Mouse (Mus musculus) limb, embryonic 13.5 days (tissue): ENCODE measurements around the gene Sumo2. TPM values are rescaled to one million over a fixed set of nuclear protein-coding genes. Genes with fewer than 3 reads are reported as not detected.

ENCODE experiments used
- ATAC-seq: fragments of 200-750 bp; cut with Nextera tagmentation; 2 replicates; pipeline ENCODE4 v1.8.0; 2017; ENCODE audit warnings: low read depth, moderate number of reproducible peaks, moderate TSS enrichment; ENCODE audit not compliant: low FRiP score
- H3K27ac ChIP-seq: fragments of 300-500 bp; sonication (generic); 2 replicates; pipeline ENCODE4 v1.5.1; 2015; ENCODE audit warnings: inconsistent platforms, mild to moderate bottlenecking, moderate library complexity
- H3K27me3 ChIP-seq: fragments of 300-500 bp; sonication (generic); 2 replicates; pipeline ENCODE4 v1.6.1; 2015; ENCODE audit warnings: mild to moderate bottlenecking, inconsistent platforms
- H3K36me3 ChIP-seq: fragments of 300-500 bp; sonication (generic); 2 replicates; pipeline ENCODE4 v1.6.1; 2015; ENCODE audit warnings: inconsistent platforms, mild to moderate bottlenecking, moderate library complexity
- H3K4me1 ChIP-seq: fragments of 300-500 bp; sonication (generic); 2 replicates; pipeline ENCODE4 v1.6.1; 2015; ENCODE audit warnings: inconsistent platforms
- H3K4me2 ChIP-seq: fragments of 300-500 bp; sonication (generic); replicated peaks from 2 replicates; pipeline ENCODE4 v1.6.1; 2015; ENCODE audit warnings: inconsistent platforms, mild to moderate bottlenecking, moderate library complexity
- H3K4me3 ChIP-seq: fragments of 300-500 bp; sonication (generic); 2 replicates; pipeline ENCODE4 v1.5.1; 2015; ENCODE audit warnings: moderate library complexity, mild to moderate bottlenecking, inconsistent platforms
- H3K9ac ChIP-seq: fragments of 300-500 bp; sonication (generic); 2 replicates; pipeline ENCODE4 v1.6.1; 2015; ENCODE audit warnings: mild to moderate bottlenecking, inconsistent platforms
- H3K9me3 ChIP-seq: fragments of 300-500 bp; sonication (generic); 2 replicates; pipeline ENCODE4 v1.6.1; 2016; ENCODE audit warnings: inconsistent platforms
- WGBS: fragments of 180-500 bp; shearing (Covaris S2); methylation state at CpG from one replicate; pipeline ENCODE4 v1.1.7; 2015; 5-methylcytosine and 5-hydroxymethylcytosine counted together
- polyA plus RNA-seq: library from polyadenylated mRNA; unstranded; fragments of >200 nt; fragmentation: Nextera tagmentation; extraction: Ambion mirVana; gene quantifications from 2 replicates; pipeline ENCODE4 v1.2.1, GENCODE M21; 2015

The Sumo2 gene
- polyA plus RNA-seq, 1 experiment from 2014 or later, result 1,169 TPM

DNA sequence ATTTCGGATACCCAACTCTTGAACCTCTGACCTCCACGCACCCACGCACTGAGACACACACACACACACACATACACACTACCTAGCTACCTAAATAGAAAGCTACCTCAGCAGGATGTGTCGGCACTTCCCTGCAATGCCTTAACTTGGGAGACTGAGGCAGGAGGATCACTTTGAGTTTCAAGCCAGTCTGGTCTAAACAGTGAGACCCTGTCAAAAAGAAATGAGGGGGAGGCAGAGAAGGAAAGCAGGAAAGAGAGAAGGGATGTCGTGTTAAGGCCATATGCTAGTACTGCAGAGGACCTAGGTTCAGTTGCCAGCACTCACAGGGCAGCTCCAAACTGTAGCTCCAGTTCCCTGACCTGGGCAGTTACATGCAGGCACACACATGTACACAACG is 21.1 kb downstream of the Sumo2 start:
- Histone ChIP-seq H3K36me3 (no peaks in the 10 kb centered on the region), H3K4me3 (no peak overlapping the region), H3K27me3 (no peaks in the 10 kb centered on the region), H3K9ac (no peak overlapping the region), H3K27ac (no peak overlapping the region), H3K4me1 (peaks cover 33% of the 10 kb centered on the region), H3K9me3 (no peaks in the 10 kb centered on the region), H3K4me2 (no peak overlapping the region)
- 75% methylated on average over 6 of the region's 6 CpGs for WGBS
- no peak for ATAC-seq

DNA sequence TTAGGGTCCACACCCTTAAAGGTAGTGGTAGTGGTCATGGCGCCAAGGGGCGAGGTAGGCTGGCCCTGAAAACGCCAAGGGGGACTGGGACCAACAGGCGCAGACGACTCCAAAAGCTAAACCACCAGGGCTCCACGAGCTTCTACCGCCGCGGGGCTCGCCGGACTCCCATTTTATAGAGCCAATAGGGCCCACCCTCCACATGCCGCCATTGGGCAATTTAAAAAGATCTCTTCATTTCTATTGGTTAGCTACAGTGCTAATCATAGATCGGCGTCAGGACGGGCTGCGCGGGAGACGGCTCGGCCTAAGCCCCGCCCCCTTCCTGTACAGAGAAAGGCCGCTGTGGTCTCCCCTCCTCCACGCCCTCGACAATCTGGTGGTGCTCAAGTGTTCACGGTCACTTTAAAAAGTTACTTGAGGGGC is 21.8 kb downstream of the Sumo2 start, which contains the start of gene Jpt1:
Jpt1 (minus strand) TSS at position 150 of the 426 bp plus-strand sequence.
- Histone ChIP-seq H3K4me3 (peak within 1 kb of the TSS; percentile 100), H3K9ac (peak within 1 kb of the TSS; percentile 98), H3K4me2 (peak within 1 kb of the TSS; percentile 89), H3K9me3 (no peaks in the 10 kb centered on the region), H3K36me3 (no peaks in the 10 kb centered on the region), H3K27ac (peak within 1 kb of the TSS; percentile 82), H3K4me1 (peaks cover 38% of the 10 kb centered on the region), H3K27me3 (no peaks in the 10 kb centered on the region)
- under 1% methylated on average over 24 of the region's 24 CpGs for WGBS
- ATAC-seq, result peak; percentile 98

DNA sequence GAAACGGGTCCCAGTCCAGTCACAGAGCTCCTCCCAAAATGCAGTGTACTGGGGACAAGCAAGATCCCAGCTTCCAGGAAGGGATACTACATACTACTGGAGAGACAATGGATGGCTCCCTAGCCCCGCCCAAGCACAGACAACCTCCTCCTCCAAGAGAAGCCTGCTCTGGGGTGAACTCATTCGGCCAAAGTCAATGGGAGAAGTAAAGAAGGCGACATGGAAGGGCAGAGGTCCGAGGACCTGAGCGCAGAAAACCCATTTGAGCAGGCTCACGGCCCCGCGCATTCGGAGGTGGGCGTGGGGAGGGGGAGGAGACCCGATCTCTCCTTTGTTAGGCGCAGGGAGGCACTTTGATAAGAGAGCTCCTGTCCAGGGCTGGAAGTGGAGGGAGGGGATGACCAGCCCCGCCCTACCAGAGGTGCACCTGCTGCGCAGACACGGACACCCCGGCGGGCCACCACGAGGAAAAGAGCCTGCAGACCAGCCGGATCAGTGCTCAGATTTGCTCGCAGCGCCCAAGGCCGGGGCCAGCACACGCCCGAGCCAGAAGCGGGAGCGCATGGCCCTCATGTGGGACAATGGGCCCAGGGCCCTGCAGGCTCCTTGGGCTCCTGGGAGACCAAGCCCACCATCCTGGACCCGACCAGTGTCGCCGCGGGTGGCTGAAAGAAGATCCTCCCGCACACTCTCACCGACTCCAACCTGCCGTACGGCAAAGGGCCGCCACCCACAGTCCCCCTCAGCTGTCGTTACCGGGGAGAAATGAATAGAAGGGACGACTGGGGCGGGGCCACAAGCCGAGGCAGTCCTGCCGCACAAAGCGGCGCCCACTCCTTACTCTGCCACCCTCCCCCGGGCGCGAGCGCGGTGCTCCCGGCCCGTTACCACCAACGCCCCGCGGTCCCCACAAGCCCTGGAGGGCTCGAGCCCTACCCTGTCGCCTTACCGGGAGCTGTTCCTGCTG is 22.5 kb downstream of the Sumo2 start:
- Histone ChIP-seq H3K27me3 (no peaks in the 10 kb centered on the region), H3K4me1 (peaks cover 41% of the 10 kb centered on the region), H3K4me2 (peak overlapping the region; percentile 89), H3K9ac (peak overlapping the region; percentile 98), H3K27ac (peak overlapping the region; percentile 82), H3K4me3 (peak overlapping the region; percentile 100), H3K9me3 (no peaks in the 10 kb centered on the region), H3K36me3 (peaks cover 3% of the 10 kb centered on the region; the same call in 1 of the 2 replicates)
- under 1% methylated on average over 56 of the region's 57 CpGs for WGBS
- peak; percentile 1; the same call in 1 of the 2 replicates for ATAC-seq

DNA sequence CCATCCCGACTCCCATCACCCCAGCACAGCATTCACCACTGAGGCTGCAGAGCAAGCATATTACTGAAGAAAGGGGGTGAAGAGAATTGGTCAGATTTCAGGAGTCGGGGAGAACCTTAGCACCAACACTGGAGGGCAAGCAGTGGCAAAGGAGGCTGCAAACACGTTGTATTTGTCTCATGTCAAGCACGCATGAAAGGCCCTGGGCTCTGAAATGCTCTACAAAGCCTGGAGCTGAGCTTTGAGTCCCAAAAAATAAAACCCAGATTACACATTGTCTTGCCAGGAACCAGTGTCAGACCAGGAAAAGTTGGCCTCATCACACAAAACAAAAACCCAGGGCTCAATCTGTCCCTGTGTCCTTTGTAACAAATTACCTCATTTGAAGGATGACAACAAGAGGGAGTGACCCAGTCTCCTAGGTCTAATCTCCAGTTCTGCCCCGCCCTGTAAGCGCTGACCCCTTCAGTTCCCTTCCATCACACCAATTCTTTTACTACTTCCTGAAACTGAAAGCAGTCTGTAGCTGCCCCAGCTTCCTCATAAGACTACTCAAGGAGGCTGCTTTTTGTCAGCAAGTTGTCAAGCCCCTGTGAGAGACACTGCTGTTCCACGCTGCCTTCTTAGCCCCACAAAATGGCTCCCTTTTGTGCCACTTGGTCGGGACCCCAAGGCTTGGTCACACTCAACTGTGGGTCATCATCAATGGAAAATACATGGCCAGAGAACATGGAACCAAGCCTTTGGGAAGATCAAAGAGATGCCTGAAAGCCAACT is 23.5 kb downstream of the Sumo2 start:
- Histone ChIP-seq H3K27ac (0 out of 2 replicates have a peak overlapping the region, but pooled peaks have one; percentile 39), H3K4me1 (peaks cover 41% of the 10 kb centered on the region)
- no peak for ATAC-seq

DNA sequence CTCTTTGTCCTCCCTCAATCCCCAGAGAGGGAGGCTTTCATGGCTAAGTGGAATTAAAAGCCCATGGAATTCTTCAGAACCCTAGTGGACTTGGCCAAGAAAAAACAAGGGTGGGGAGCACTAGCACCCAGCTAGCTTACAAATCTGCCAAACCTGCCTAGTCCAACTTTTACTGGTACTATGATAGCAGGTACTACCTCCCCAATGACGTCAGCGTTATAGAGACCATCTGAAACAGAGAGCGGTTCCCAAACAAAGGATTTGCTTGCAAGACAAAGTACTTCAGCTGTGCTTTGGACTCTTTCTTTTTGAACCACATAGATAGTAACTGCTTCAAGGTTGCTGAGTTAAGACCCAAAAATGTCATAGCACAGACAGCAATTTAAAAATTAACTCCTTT is 24.1 kb downstream of the Sumo2 start:
- Histone ChIP-seq H3K27me3 (no peaks in the 10 kb centered on the region), H3K4me1 (peaks cover 41% of the 10 kb centered on the region), H3K9ac (peak overlapping the region; percentile 98), H3K4me3 (peak overlapping the region; percentile 100), H3K4me2 (peak overlapping the region; percentile 89), H3K9me3 (no peaks in the 10 kb centered on the region), H3K36me3 (peaks cover 3% of the 10 kb centered on the region; the same call in 1 of the 2 replicates), H3K27ac (0 out of 2 replicates have a peak overlapping the region, but pooled peaks have one; percentile 39)
- no peak for ATAC-seq
- WGBS, result 61% methylated on average over 3 of the region's 3 CpGs

More for the DNA sequence above, 23.5 kb downstream of the Sumo2 start:
- Histone ChIP-seq H3K36me3 (peaks cover 3% of the 10 kb centered on the region; the same call in 1 of the 2 replicates), H3K4me2 (peak overlapping the region; percentile 89), H3K9ac (peak overlapping the region; percentile 98), H3K4me3 (peak overlapping the region; percentile 100), H3K27me3 (no peaks in the 10 kb centered on the region), H3K9me3 (no peaks in the 10 kb centered on the region)
- 32% methylated on average over 8 of the region's 8 CpGs for WGBS

DNA sequence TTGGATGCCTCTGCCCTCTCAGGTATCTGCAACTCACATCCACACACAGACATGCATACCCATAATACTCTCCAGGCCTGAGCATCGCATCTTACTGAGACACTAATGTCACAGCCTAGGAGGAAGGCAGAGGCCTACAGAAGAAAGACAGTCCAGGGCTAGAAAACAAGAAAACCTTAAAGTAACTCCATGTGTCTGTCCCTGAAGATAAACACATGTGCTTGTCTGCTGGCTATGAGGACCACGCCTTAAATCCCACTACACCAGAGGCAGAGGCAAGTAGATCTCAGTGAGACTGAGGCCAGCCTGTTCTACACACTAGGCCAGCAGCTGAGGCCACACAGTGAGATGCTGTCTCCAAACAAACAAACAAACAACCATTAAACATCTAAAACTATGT is 25.0 kb downstream of the Sumo2 start:
- H3K9ac ChIP-seq, result peak overlapping the region; percentile 98; the same call in 1 of the 2 replicates
- H3K4me3 ChIP-seq, result peak overlapping the region; percentile 100
- ATAC-seq, result no peak
- no peak overlapping the region for H3K27ac ChIP-seq
- WGBS, result 80% methylated on average over 2 of the region's 2 CpGs
- H3K27me3 ChIP-seq, result no peaks in the 10 kb centered on the region
- H3K9me3 ChIP-seq, result no peaks in the 10 kb centered on the region
- H3K4me1 ChIP-seq, result peaks cover 41% of the 10 kb centered on the region
- peaks cover 3% of the 10 kb centered on the region; the same call in 1 of the 2 replicates for H3K36me3 ChIP-seq
- peak overlapping the region; percentile 89 for H3K4me2 ChIP-seq

DNA sequence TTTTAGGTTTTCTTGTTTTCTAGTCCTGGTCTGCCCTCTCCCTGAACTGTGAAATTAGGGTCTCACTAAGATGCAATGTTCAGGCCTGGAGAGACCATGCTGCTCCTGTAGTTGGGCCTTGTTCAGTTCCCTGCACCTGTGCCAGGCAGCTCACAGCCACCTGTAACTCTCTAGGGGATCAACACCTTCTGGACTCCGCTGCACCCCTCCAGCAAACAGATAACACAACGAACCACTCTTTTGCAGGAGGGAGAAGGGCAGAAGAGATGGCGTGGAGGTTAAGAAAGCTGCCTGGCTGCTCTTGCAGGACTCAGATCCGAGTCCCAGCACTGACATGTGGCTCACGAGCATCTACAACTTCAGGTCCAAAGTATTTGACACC is 25.6 kb downstream of the Sumo2 start:
- H3K36me3 ChIP-seq, result peaks cover 3% of the 10 kb centered on the region; the same call in 1 of the 2 replicates
- peak overlapping the region; percentile 98; the same call in 1 of the 2 replicates for H3K9ac ChIP-seq
- WGBS, result 56% methylated on average over 5 of the region's 5 CpGs
- peak overlapping the region; percentile 100 for H3K4me3 ChIP-seq
- H3K4me2 ChIP-seq, result peak overlapping the region; percentile 89
- H3K4me1 ChIP-seq, result peaks cover 41% of the 10 kb centered on the region
- ATAC-seq, result no peak
- H3K27me3 ChIP-seq, result no peaks in the 10 kb centered on the region
- H3K27ac ChIP-seq, result 0 out of 2 replicates have a peak overlapping the region, but pooled peaks have one; percentile 44
- H3K9me3 ChIP-seq, result no peaks in the 10 kb centered on the region

DNA sequence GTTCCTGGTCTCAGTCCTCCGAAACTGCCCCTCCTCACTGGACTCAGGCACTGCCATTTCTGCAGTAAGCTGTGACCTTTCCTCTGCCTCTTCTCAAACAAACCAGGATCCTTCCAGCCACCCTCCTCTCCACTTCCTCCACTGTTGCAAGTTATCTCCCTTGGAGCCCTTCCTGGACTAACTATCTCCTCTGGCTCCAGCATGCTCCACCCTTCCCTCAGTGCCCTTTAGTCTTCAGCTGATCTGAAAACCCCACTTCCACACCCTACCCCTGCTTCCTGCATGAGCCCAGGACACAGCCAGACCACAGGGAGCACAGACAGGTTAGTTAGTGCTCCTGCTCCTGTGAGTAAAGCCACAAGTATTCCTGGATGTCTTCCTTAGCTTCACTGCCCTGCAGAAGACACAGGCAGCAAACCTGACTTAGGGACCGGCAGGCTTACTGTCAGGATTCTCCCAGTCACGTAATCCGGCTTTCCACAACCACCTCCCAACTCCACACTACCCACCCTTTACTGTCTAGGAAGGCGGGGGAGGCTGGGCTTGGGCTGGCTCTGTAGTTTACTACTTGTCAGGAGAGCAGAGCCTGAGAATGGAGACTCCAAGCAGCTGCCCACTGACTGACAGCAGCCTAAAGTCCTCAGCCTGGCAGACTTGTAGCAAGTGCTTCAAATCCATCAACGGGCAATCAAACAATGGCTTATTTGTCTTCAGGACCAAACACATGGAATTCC is 26.1 kb downstream of the Sumo2 start:
- Histone ChIP-seq H3K9ac (peak overlapping the region; percentile 98; the same call in 1 of the 2 replicates), H3K27ac (peak overlapping the region; percentile 44; the same call in 1 of the 2 replicates), H3K36me3 (peaks cover 3% of the 10 kb centered on the region; the same call in 1 of the 2 replicates), H3K4me2 (peak overlapping the region; percentile 89), H3K9me3 (no peaks in the 10 kb centered on the region), H3K4me1 (peaks cover 41% of the 10 kb centered on the region), H3K4me3 (peak overlapping the region; percentile 100; the same call in 1 of the 2 replicates), H3K27me3 (no peaks in the 10 kb centered on the region)
- WGBS, result 50% methylated on average over 6 of the region's 6 CpGs
- no peak for ATAC-seq

DNA sequence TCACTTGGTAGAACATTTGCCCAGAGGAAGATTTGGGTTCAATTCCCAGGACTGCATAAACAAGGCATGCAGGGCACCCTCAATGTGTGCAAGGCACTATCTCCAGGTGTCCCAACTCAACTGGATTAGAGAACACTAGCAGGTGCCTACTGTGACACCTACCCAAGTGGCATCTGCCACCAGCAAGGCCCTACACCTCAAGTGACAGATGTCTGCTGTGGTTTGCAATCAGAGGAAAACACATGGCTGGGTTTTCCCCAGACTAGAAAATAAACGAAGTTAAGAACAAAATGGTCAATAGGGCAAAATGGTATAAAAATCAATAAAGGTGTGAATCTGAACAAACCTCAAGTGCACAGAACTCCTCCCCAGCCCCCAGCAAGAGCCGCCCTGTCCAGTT is 28.0 kb downstream of the Sumo2 start:
- 87% methylated on average over 2 of the region's 2 CpGs for WGBS

DNA sequence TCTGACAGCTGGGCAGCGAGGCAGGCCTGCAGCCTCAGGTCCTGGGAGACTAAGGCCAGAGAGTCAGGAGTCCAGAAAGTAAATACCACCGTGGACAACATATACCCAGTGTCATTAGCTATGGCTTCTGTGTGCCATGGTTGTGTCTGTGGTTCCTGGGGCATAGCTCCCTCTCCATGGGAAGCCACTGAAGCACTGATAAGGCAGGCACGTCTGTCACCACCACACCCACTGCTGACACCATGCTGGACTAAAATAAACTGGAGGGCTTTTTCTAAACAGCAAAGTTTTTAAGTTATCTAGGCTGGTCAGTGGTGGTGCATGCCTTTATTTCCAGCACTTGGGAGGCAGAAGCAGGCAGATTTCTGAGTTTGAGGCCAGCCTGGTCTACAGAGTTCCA is 29.5 kb downstream of the Sumo2 start:
- WGBS, result 79% methylated on average over 3 of the region's 3 CpGs
- H3K9me3 ChIP-seq, result no peaks in the 10 kb centered on the region
- ATAC-seq, result no peak
- no peak overlapping the region for H3K9ac ChIP-seq
- H3K4me1 ChIP-seq, result peaks cover 24% of the 10 kb centered on the region
- peaks cover 26% of the 10 kb centered on the region for H3K36me3 ChIP-seq
- H3K4me2 ChIP-seq, result no peak overlapping the region
- H3K4me3 ChIP-seq, result no peak overlapping the region
- no peak overlapping the region for H3K27ac ChIP-seq
- no peaks in the 10 kb centered on the region for H3K27me3 ChIP-seq

More for the DNA sequence above, 28.0 kb downstream of the Sumo2 start:
- Histone ChIP-seq H3K4me3 (no peak overlapping the region), H3K9me3 (no peaks in the 10 kb centered on the region), H3K9ac (no peak overlapping the region), H3K27ac (no peak overlapping the region), H3K4me2 (no peak overlapping the region), H3K4me1 (peaks cover 39% of the 10 kb centered on the region), H3K27me3 (no peaks in the 10 kb centered on the region), H3K36me3 (peaks cover 13% of the 10 kb centered on the region)
- no peak for ATAC-seq

DNA sequence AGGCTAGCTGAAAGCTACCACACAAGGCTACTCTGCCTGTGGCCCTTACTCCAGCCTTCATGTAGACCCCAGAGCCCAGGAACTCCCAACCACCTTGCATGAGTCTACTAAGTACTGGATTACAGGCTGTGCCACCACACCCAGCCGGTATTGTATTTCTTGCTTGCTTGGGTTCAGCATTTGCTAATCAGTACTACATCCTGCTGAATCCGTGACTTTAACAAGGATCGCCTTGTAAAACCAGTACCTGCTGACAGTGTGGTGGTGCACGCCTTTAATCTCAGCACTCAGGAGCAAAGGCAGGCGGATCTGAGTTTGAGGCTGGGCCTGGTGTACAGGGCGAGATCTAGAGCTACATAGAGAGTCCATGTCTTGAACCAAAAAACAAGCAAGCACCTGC is 33.4 kb downstream of the Sumo2 start:
- 86% methylated on average over 6 of the region's 6 CpGs for WGBS
- Histone ChIP-seq H3K9me3 (no peaks in the 10 kb centered on the region), H3K36me3 (peaks cover 62% of the 10 kb centered on the region), H3K4me2 (no peak overlapping the region), H3K4me3 (no peak overlapping the region), H3K27ac (no peak overlapping the region), H3K27me3 (no peaks in the 10 kb centered on the region), H3K9ac (no peak overlapping the region), H3K4me1 (no peaks in the 10 kb centered on the region)
- no peak for ATAC-seq
